Mouse (Mus musculus) midbrain, embryonic 13.5 days (tissue): ENCODE measurements at regions not wholly inside any gene's neighbourhood (a gene's known extent, or its start where the extent isn't known, plus 50 kb on each side); places are given as distances from the start of the nearest gene placed in this dataset.

ENCODE experiments used
- ATAC-seq: fragments of 200-750 bp; cut with Nextera tagmentation; 2 replicates; pipeline ENCODE4 v1.8.0; 2017; ENCODE audit warnings: mild to moderate bottlenecking, moderate TSS enrichment, moderate library complexity
- H3K27ac ChIP-seq: fragments of 300-500 bp; sonication (generic); 2 replicates; pipeline ENCODE4 v1.5.1; 2015; ENCODE audit warnings: inconsistent platforms, mild to moderate bottlenecking, moderate library complexity
- H3K27me3 ChIP-seq: fragments of 300-500 bp; sonication (generic); 2 replicates; pipeline ENCODE4 v1.6.1; 2015; ENCODE audit warnings: mild to moderate bottlenecking, inconsistent platforms
- H3K36me3 ChIP-seq: fragments of 300-500 bp; sonication (generic); 2 replicates; pipeline ENCODE4 v1.6.1; 2015; ENCODE audit warnings: mild to moderate bottlenecking, inconsistent platforms
- H3K4me1 ChIP-seq: fragments of 300-500 bp; sonication (generic); replicated peaks from 2 replicates; pipeline ENCODE4 v1.6.1; 2015; ENCODE audit warnings: inconsistent platforms
- H3K4me2 ChIP-seq: fragments of 300-500 bp; sonication (generic); replicated peaks from 2 replicates; pipeline ENCODE4 v1.6.1; 2015; ENCODE audit warnings: moderate library complexity, mild to moderate bottlenecking, inconsistent platforms
- H3K4me3 ChIP-seq: fragments of 300-500 bp; sonication (generic); replicated peaks from 2 replicates; pipeline ENCODE4 v1.5.1; 2015; ENCODE audit warnings: mild to moderate bottlenecking, inconsistent platforms
- H3K9ac ChIP-seq: fragments of 300-500 bp; sonication (generic); replicated peaks from 2 replicates; pipeline ENCODE4 v1.6.1; 2015; ENCODE audit warnings: mild to moderate bottlenecking, inconsistent platforms
- H3K9me3 ChIP-seq: fragments of 300-500 bp; sonication (generic); 2 replicates; pipeline ENCODE4 v1.6.1; 2016; ENCODE audit warnings: mild to moderate bottlenecking, inconsistent platforms
- WGBS: fragments of 180-500 bp; shearing (Covaris S2); methylation state at CpG from one replicate; pipeline ENCODE4 v1.1.7; 2015; 5-methylcytosine and 5-hydroxymethylcytosine counted together

DNA sequence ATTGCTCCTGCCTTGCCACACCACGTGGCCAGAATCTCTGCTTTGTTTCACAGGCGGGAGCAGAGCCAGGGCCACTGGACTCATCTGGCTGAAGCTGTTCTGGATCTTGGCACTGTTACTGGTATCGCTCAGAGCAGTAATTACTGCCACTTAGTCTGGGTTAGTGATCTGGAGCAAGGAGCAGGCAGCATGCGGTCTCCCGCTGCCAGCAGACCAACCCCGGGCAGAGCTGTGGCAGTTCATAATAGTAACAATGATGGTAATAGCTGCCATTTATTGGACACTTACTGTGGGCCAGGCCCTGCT, 217.3 kb upstream of the 4930535I16Rik start:
- WGBS, result 59% methylated on average over 6 of the region's 6 CpGs
- Histone ChIP-seq H3K36me3 (no peaks in the 10 kb centered on the region), H3K4me3 (no peak overlapping the region), H3K4me2 (no peak overlapping the region), H3K27ac (no peak overlapping the region), H3K4me1 (peaks cover 3% of the 10 kb centered on the region; the same call in 1 of the 2 replicates), H3K9ac (no peak overlapping the region), H3K9me3 (no peaks in the 10 kb centered on the region), H3K27me3 (peaks cover 7% of the 10 kb centered on the region)
- ATAC-seq, result 0 out of 2 replicates have a peak, but pooled peaks have one; percentile 24

DNA sequence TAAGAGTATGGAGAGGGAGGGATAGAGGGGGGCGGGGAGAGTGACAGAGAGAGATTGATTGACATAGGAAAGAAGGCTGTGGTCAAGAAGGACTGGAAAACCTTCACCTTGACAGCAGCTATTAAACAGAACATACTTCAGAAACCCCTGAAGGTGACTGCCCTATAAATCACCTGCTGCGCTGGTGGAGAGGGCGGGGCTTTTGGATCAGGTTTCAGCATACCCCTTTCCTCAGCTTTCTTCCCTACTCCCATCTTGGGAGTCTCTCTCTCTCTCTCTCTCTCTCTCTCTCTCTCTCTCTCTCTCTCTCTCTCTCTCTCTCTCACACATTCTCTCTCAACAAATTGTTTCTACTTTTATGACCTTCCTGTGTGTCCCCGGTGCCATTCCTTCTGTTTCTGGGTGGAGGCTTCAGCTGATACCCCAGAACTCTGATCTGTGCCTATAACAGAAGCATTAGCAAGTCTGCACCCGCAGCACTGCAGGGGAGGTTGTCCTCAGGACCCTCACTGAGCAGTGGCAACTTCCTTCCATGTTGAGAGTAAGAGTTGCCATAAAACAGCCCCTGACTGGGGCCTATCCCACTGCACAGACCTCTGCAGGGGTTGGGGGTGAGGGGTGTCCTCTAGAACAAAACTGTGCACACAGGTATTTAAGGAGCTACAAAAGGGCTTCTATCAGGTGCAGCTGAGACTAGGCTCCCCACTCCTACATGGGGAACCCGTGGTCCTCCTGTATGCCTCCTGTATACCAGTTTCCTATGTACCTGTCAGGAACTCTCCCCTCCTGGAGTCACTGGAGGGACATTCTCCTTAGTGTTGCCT, 216.7 kb upstream of the 4930535I16Rik start:
- Histone ChIP-seq H3K27me3 (0 out of 2 replicates have a peak, but pooled peaks cover 3% of the 10 kb centered on the region), H3K36me3 (no peaks in the 10 kb centered on the region), H3K9ac (no peak overlapping the region), H3K4me2 (no peak overlapping the region), H3K4me1 (peaks cover 3% of the 10 kb centered on the region; the same call in 1 of the 2 replicates), H3K4me3 (no peak overlapping the region), H3K9me3 (no peaks in the 10 kb centered on the region), H3K27ac (no peak overlapping the region)
- no peak for ATAC-seq
- 32% methylated on average over 6 of the region's 6 CpGs for WGBS

DNA sequence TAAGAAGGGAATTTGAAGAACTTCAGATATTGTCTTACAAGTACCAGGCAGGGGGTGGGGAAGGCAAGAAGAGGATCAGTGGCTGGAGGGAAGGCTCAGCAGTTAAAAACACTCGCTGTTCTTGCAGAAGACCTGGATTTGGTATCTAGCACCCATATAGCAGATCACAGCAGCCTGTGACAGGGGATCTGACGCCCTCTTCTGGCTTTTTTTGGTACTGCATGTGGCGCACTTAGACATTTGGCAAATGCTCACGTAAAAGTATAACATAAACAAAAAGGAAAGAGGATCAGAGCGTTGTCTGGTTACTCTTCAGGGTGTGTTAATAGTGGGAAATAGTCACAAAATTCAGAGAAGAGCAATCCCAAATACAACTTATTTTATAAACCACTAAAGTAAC, 213.1 kb upstream of the 4930535I16Rik start:
- 77% methylated on average over 5 of the region's 5 CpGs for WGBS
- Histone ChIP-seq H3K36me3 (no peaks in the 10 kb centered on the region), H3K9ac (no peak overlapping the region), H3K4me1 (no peaks in the 10 kb centered on the region), H3K4me2 (no peak overlapping the region), H3K27me3 (no peaks in the 10 kb centered on the region), H3K9me3 (no peaks in the 10 kb centered on the region), H3K4me3 (no peak overlapping the region), H3K27ac (no peak overlapping the region)
- no peak for ATAC-seq

DNA sequence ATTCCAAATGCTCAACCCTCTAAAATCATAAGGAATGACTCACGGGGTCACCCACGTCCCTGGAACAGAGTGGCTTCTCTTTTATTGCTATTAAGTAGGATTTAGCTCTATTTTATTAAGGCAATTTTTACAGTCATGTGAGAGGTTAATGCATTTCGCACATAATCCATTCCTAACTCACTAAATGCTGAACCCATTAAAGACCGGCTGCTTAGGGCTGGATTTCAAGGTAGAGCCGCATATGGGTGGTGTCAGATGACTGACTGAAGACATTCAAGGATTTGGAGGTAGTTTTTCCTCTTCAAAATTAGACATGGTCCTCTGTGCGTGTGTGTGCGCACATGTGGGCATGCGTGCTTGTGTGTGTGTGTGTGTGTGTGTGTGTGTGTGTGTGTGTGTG, 208.4 kb upstream of the 4930535I16Rik start:
- no peak for ATAC-seq
- 89% methylated on average over 8 of the region's 8 CpGs for WGBS
- Histone ChIP-seq H3K9me3 (no peaks in the 10 kb centered on the region), H3K4me1 (no peaks in the 10 kb centered on the region), H3K4me2 (no peak overlapping the region), H3K36me3 (no peaks in the 10 kb centered on the region), H3K27ac (no peak overlapping the region), H3K9ac (no peak overlapping the region), H3K4me3 (no peak overlapping the region), H3K27me3 (no peaks in the 10 kb centered on the region)

DNA sequence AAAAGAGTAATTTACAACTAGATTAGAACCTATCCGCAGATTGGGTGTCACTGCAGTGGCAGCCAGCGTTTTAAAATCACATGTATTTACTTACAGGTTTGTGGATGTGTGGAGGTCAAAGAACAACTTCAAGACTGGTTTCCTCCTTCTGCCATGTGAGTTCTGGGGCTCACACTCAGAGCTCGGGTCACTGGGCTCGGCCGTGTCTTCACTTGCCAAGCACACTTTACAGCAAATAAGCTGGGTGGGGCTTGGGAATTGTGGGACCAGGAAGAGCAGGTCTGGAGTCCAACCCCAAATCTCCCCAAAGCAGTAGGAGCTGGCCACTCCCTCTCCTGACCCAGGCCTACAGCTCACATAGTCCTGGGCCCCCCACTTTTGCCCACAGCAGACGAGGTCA, 202.5 kb upstream of the 4930535I16Rik start:
- WGBS, result 74% methylated on average over 6 of the region's 6 CpGs
- H3K27me3 ChIP-seq, result no peaks in the 10 kb centered on the region
- no peak overlapping the region for H3K4me2 ChIP-seq

DNA sequence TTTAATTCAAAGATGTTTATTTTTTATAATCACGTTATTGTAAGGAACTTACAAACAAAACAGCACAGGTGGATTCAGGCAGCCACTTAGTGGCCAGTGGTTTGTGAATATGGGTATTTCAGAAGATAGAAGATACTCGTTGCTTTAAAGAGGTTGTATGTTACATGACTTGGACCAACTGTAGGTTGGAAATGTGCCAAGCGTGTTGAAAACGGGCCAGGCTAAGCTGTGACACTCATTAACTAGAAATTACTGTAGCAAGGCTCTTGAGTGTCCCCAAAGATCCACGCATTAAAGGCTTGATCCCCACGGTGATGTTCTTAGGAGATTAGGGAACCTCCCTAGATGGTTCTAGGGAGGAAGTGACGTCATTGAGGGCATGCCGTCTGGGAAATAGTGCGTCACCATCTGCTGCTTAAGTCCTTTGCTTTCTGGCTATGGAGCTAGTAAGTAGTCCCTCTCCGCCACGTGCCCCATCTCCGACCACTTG, 196.1 kb upstream of the 4930535I16Rik start:
- no peak overlapping the region for H3K4me3 ChIP-seq
- ATAC-seq, result no peak
- H3K27me3 ChIP-seq, result no peaks in the 10 kb centered on the region
- no peak overlapping the region for H3K27ac ChIP-seq
- no peak overlapping the region for H3K9ac ChIP-seq
- H3K36me3 ChIP-seq, result no peaks in the 10 kb centered on the region
- no peaks in the 10 kb centered on the region for H3K9me3 ChIP-seq
- no peak overlapping the region for H3K4me2 ChIP-seq
- 83% methylated on average over 12 of the region's 12 CpGs for WGBS
- H3K4me1 ChIP-seq, result peaks cover 4% of the 10 kb centered on the region; the same call in 1 of the 2 replicates

More for the DNA sequence above, 202.5 kb upstream of the 4930535I16Rik start:
- H3K4me3 ChIP-seq, result no peak overlapping the region
- ATAC-seq, result no peak
- no peaks in the 10 kb centered on the region for H3K4me1 ChIP-seq
- no peak overlapping the region for H3K9ac ChIP-seq
- no peaks in the 10 kb centered on the region for H3K9me3 ChIP-seq
- H3K27ac ChIP-seq, result no peak overlapping the region
- no peaks in the 10 kb centered on the region for H3K36me3 ChIP-seq

DNA sequence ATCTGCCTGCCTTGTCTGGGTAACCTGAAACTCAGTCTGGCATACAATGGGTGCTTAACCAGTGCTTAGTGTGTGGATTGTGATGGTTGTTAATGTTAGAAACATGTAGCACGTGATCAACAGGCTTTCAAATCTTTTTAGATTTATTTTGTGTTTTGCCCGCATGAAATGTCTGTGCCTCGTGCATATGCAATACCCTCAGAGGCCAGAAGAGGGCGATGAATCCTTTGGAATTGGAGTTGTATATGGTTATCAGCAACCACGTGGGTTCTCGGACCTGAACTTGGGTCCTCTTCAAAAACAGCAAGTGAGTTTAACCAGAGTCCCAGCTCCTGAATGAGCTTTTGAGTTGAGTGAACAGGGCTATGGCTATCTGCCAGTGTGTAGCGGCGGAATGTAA, 192.9 kb upstream of the 4930535I16Rik start:
- Histone ChIP-seq H3K27me3 (no peaks in the 10 kb centered on the region), H3K9ac (no peak overlapping the region), H3K4me3 (no peak overlapping the region), H3K4me2 (no peak overlapping the region), H3K4me1 (peaks cover 8% of the 10 kb centered on the region; the same call in 1 of the 2 replicates), H3K9me3 (no peaks in the 10 kb centered on the region), H3K27ac (no peak overlapping the region), H3K36me3 (no peaks in the 10 kb centered on the region)
- WGBS, result 64% methylated on average over 8 of the region's 8 CpGs
- no peak for ATAC-seq

DNA sequence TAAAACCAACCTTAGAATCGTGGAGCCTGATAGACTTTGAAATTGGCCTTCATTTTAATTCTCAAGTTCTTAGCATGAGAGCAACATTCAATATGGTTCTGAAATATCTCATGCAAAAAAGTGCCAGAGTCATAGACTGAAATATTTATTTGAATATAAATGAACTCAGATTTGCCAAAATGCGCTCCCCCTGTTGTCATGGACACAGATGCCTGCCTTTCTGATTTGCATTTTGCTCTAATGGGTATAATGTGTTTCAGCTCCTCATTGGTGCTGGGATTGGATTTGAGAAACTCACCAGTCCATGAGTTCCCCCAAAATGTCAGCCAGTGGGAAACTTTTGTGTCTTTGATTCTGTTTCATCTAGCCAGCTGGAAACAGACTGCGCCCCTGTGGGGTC, 191.5 kb upstream of the 4930535I16Rik start:
- WGBS, result 72% methylated on average over 3 of the region's 3 CpGs
- H3K36me3 ChIP-seq, result no peaks in the 10 kb centered on the region
- no peaks in the 10 kb centered on the region for H3K27me3 ChIP-seq
- H3K4me1 ChIP-seq, result peaks cover 8% of the 10 kb centered on the region; the same call in 1 of the 2 replicates
- H3K4me2 ChIP-seq, result no peak overlapping the region
- no peaks in the 10 kb centered on the region for H3K9me3 ChIP-seq
- no peak for ATAC-seq
- H3K27ac ChIP-seq, result no peak overlapping the region
- no peak overlapping the region for H3K4me3 ChIP-seq
- H3K9ac ChIP-seq, result no peak overlapping the region

DNA sequence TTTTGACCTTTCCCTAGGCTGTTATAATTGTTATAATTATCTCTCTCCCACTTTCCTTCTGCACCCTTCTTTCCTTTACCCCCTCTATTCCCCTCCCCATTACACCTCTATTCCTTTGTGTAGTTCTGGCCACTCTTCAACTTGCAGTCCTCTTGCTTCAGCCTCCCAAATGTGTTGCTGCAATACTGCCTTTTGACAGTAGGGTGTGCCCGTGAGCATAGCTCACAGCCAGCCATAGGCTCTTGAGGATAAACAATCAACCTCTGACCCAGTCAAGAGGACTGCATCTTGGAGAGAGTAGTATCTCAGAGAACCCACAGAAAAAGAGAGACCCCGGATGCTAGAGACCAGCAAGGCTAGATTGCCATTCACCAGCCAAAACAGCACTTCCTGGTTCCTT, 184.9 kb upstream of the 4930535I16Rik start:
- Histone ChIP-seq H3K9me3 (no peaks in the 10 kb centered on the region), H3K4me2 (no peak overlapping the region), H3K4me3 (no peak overlapping the region), H3K4me1 (peaks cover 16% of the 10 kb centered on the region), H3K27ac (no peak overlapping the region), H3K27me3 (no peaks in the 10 kb centered on the region), H3K9ac (no peak overlapping the region), H3K36me3 (no peaks in the 10 kb centered on the region)
- WGBS, result 36% methylated on average over 2 of the region's 2 CpGs
- no peak for ATAC-seq

DNA sequence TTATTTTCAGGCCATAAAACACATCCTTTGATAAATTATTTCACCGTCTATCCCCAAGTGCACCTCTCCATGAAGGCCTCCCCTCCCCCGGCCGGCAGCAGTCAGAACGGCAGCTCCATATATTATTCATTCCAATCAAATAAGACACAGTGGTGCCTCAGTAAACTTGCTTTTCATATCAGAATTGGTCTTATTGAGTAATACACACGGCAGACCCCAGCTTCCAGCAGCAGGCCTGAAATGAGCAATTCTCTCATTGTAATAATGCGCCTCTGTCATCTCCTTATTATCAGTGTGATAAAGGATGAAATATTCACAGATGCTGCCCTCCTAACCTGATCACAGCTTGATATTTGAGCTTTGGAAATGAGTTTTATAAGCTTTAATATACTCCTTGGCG, 169.0 kb upstream of the 4930535I16Rik start:
- Histone ChIP-seq H3K9ac (no peak overlapping the region), H3K9me3 (no peaks in the 10 kb centered on the region), H3K4me3 (no peak overlapping the region), H3K4me2 (no peak overlapping the region), H3K27ac (peak overlapping the region; percentile 53; the same call in 1 of the 2 replicates), H3K4me1 (peaks cover 14% of the 10 kb centered on the region), H3K36me3 (no peaks in the 10 kb centered on the region), H3K27me3 (no peaks in the 10 kb centered on the region)
- peak; percentile 60; the same call in 1 of the 2 replicates for ATAC-seq
- WGBS, result 54% methylated on average over 7 of the region's 7 CpGs

DNA sequence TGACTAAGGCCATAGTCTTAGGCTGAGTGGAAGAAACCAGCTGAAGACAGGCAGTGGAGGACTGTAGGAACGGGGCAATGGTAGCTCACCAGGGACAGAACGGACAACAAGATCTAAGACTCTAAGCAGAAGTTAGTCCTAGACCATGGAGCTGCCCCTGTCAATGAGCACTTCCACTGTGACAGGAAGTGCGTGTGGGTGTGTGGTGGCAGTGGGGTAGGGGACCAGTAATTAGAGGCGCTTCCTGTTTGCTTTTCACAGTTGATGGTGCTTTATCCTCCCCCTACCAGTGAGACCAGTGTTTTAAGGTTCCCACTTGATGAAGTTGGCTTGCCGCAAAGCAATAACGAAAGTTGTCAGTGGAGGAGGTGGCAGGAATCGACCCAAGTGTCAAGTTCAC, 168.4 kb upstream of the 4930535I16Rik start:
- 80% methylated on average over 7 of the region's 7 CpGs for WGBS
- no peak overlapping the region for H3K9ac ChIP-seq

DNA sequence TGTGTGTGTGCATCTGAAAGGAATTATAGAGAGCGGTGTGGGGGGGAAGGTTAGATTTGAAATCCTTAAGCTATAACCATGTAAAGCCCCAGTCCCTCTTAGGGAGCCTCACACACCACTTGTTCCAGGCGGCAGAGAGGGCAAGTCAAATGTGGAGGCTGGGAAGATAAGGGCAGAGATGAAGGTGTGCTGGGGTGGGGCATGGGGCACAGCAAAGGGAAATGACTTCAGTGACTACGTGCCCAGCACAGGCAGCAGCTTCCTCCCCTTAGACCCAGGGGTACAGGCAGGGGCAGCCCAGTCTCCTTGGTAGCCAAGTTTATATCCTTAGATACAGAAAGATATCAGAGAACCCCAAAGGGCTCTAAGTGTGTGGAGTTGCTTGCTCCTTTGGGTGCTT, 161.8 kb upstream of the 4930535I16Rik start:
- Histone ChIP-seq H3K9ac (no peak overlapping the region), H3K27ac (no peak overlapping the region), H3K4me2 (no peak overlapping the region), H3K27me3 (no peaks in the 10 kb centered on the region), H3K4me1 (no peaks in the 10 kb centered on the region), H3K9me3 (no peaks in the 10 kb centered on the region), H3K36me3 (no peaks in the 10 kb centered on the region), H3K4me3 (no peak overlapping the region)
- 91% methylated on average over 3 of the region's 3 CpGs for WGBS
- ATAC-seq, result no peak

More for the DNA sequence above, 168.4 kb upstream of the 4930535I16Rik start:
- Histone ChIP-seq H3K4me3 (no peak overlapping the region), H3K4me1 (peaks cover 14% of the 10 kb centered on the region), H3K27me3 (no peaks in the 10 kb centered on the region), H3K27ac (peak overlapping the region; percentile 53), H3K36me3 (no peaks in the 10 kb centered on the region), H3K9me3 (no peaks in the 10 kb centered on the region), H3K4me2 (no peak overlapping the region)
- no peak for ATAC-seq
